Mouse (Mus musculus) CH12.LX (cell line): ENCODE data around the gene Acox3. TPM values are rescaled to one million over a fixed set of nuclear protein-coding genes. Genes with fewer than 3 reads are reported as not detected.

Experiments used
- DNase-seq: peaks from one replicate; pipeline ENCODE4 v3.0.0-alpha.2; 2013; ENCODE audit errors: extremely low read depth
- H3K27ac ChIP-seq: 2 replicates; pipeline ENCODE4 v1.5.1; 2012; ENCODE audit warnings: low read depth, mild to moderate bottlenecking, control low read depth, moderate library complexity; ENCODE audit not compliant: insufficient read depth
- H3K27me3 ChIP-seq: replicated peaks from 2 replicates; pipeline ENCODE3; 2012; ENCODE audit warnings: inconsistent platforms
- H3K36me3 ChIP-seq, 2 experiments: replicated peaks in 1 of 2; 2 replicates each; pipeline versions ENCODE3 to v1.6.1; 2012; ENCODE audit warnings: inconsistent platforms in 1 of 2, low read length in 1 of 2, mild to moderate bottlenecking in 1 of 2, mixed read lengths in 1 of 2, moderate library complexity in 1 of 2; ENCODE audit not compliant: control insufficient read depth in 1 of 2, insufficient read depth in 1 of 2
- H3K4me1 ChIP-seq, 2 experiments: 2 replicates each; pipeline ENCODE4 v1.6.1; 2012; ENCODE audit warnings: inconsistent platforms in 1 of 2, moderate library complexity in 1 of 2; ENCODE audit not compliant: insufficient read depth in 2 of 2, control insufficient read depth in 1 of 2
- H3K4me2 ChIP-seq: 2 replicates; pipeline ENCODE4 v1.6.1; 2012; ENCODE audit warnings: low read depth, mild to moderate bottlenecking, control low read depth; ENCODE audit not compliant: poor library complexity, insufficient read depth, severe bottlenecking
- H3K4me3 ChIP-seq, 3 experiments: fragments of 150-350 bp in 1 of 3; sonication (generic) in 1 of 3; replicated peaks in 1 of 3; 2 replicates each; pipeline versions ENCODE3 to v1.5.1; 2011 to 2012; ENCODE audit warnings: low read depth in 2 of 3, low read length in 2 of 3, mild to moderate bottlenecking in 2 of 3, moderate library complexity in 2 of 3, control low read depth in 1 of 3, improper control_type of control experiment in 1 of 3, inconsistent platforms in 1 of 3, mixed read lengths in 1 of 3; ENCODE audit not compliant: poor library complexity in 1 of 3
- H3K79me2 ChIP-seq: replicated peaks from 2 replicates; pipeline ENCODE4 v1.6.1; 2012; ENCODE audit warnings: mild to moderate bottlenecking, moderate library complexity; ENCODE audit not compliant: control insufficient read depth, poor library complexity, insufficient read depth, severe bottlenecking; ENCODE audit errors: extremely low read depth
- H3K9ac ChIP-seq: 2 replicates; pipeline ENCODE4 v1.6.1; 2012; ENCODE audit warnings: low read depth, mild to moderate bottlenecking, control low read depth, moderate library complexity; ENCODE audit not compliant: insufficient read depth
- H3K9me3 ChIP-seq: replicated peaks from 2 replicates; pipeline ENCODE3; 2012; ENCODE audit warnings: low read length, inconsistent platforms, mixed read lengths
- CHD1 ChIP-seq: IDR thresholded peaks from 2 replicates; pipeline ENCODE4 v1.6.1; 2012; ENCODE audit warnings: low read depth, low read length, improper control_type of control experiment, inconsistent platforms
- CTCF ChIP-seq, 2 experiments: IDR thresholded peaks in 1 of 2; conservative IDR thresholded peaks in 1 of 2; 2 replicates each; pipeline ENCODE4 v1.5.1; 2011 to 2012; ENCODE audit warnings: low read depth in 2 of 2, low read length in 2 of 2, improper control_type of control experiment in 1 of 2, inconsistent platforms in 1 of 2, mild to moderate bottlenecking in 1 of 2, moderate library complexity in 1 of 2
- E2F4 ChIP-seq: IDR thresholded peaks from 2 replicates; pipeline ENCODE4 v1.6.1; 2011; ENCODE audit warnings: low read depth, low read length, improper control_type of control experiment; ENCODE audit not compliant: insufficient replicate concordance
- ELF1 ChIP-seq: IDR thresholded peaks from 2 replicates; pipeline ENCODE4 v1.6.1; 2014; ENCODE audit warnings: low read depth, mild to moderate bottlenecking, inconsistent platforms, low read length, improper control_type of control experiment
- EP300 ChIP-seq: IDR thresholded peaks from 2 replicates; pipeline ENCODE4 v1.6.1; 2011; ENCODE audit warnings: low read length, improper control_type of control experiment
- ETS1 ChIP-seq: conservative IDR thresholded peaks from 2 replicates; pipeline ENCODE4 v1.6.1; 2012; ENCODE audit warnings: low read depth, mild to moderate bottlenecking, inconsistent platforms, low read length, improper control_type of control experiment, moderate library complexity
- GABPA ChIP-seq: IDR thresholded peaks from 2 replicates; pipeline ENCODE4 v1.6.1; 2012; ENCODE audit warnings: low read depth, low read length, improper control_type of control experiment, inconsistent platforms; ENCODE audit not compliant: insufficient replicate concordance
- HCFC1 ChIP-seq: IDR thresholded peaks from 2 replicates; pipeline ENCODE4 v1.6.1; 2012; ENCODE audit warnings: low read depth, mild to moderate bottlenecking, inconsistent platforms, low read length, improper control_type of control experiment
- IRF4 ChIP-seq: IDR thresholded peaks from 2 replicates; pipeline ENCODE4 v1.6.1; 2014; ENCODE audit warnings: low read depth, mild to moderate bottlenecking, inconsistent platforms, low read length, improper control_type of control experiment
- JUN ChIP-seq: IDR thresholded peaks from 2 replicates; pipeline ENCODE4 v1.6.1; 2011; ENCODE audit warnings: low read depth, mild to moderate bottlenecking, low read length, improper control_type of control experiment, moderate library complexity; ENCODE audit not compliant: insufficient read depth
- JUND ChIP-seq: conservative IDR thresholded peaks from 2 replicates; pipeline ENCODE4 v1.6.1; 2011; ENCODE audit warnings: low read depth, low read length, improper control_type of control experiment
- MAFK ChIP-seq: IDR thresholded peaks from 2 replicates; pipeline ENCODE4 v1.6.1; 2011; ENCODE audit warnings: low read length, improper control_type of control experiment; ENCODE audit not compliant: insufficient replicate concordance
- MEF2A ChIP-seq: IDR thresholded peaks from 2 replicates; pipeline ENCODE4 v1.6.1; 2014; ENCODE audit warnings: low read depth, mild to moderate bottlenecking, inconsistent platforms, low read length, improper control_type of control experiment, borderline replicate concordance
- MXI1 ChIP-seq: IDR thresholded peaks from 2 replicates; pipeline ENCODE4 v1.6.1; 2011; ENCODE audit warnings: mild to moderate bottlenecking, low read depth, low read length, improper control_type of control experiment
- MYC ChIP-seq: IDR thresholded peaks from 2 replicates; pipeline ENCODE4 v1.6.1; 2011; ENCODE audit warnings: low read depth, mild to moderate bottlenecking, improper control_type of control experiment, low read length
- POLR2AphosphoS2 ChIP-seq: IDR thresholded peaks from 2 replicates; pipeline ENCODE4 v1.6.1; 2011; ENCODE audit warnings: low read depth, low read length, improper control_type of control experiment
- RAD21 ChIP-seq: IDR thresholded peaks from 2 replicates; pipeline ENCODE4 v1.6.1; 2011; ENCODE audit warnings: low read depth, mild to moderate bottlenecking, low read length, improper control_type of control experiment, moderate library complexity
- RCOR1 ChIP-seq: conservative IDR thresholded peaks from 2 replicates; pipeline ENCODE4 v1.6.1; 2012; ENCODE audit warnings: low read depth, mild to moderate bottlenecking, inconsistent platforms, low read length, improper control_type of control experiment
- SMC3 ChIP-seq: IDR thresholded peaks from 2 replicates; pipeline ENCODE4 v1.6.1; 2011; ENCODE audit warnings: low read depth, low read length, improper control_type of control experiment
- TBP ChIP-seq: conservative IDR thresholded peaks from 2 replicates; pipeline ENCODE4 v1.6.1; 2011; ENCODE audit warnings: low read depth, low read length, improper control_type of control experiment
- TCF12 ChIP-seq: IDR thresholded peaks from 2 replicates; pipeline ENCODE4 v1.6.1; 2014; ENCODE audit warnings: low read depth, mild to moderate bottlenecking, inconsistent platforms, low read length, improper control_type of control experiment
- UBTF ChIP-seq: IDR thresholded peaks from 2 replicates; pipeline ENCODE4 v1.6.1; 2012; ENCODE audit warnings: low read depth, mild to moderate bottlenecking, inconsistent platforms, low read length, improper control_type of control experiment, moderate library complexity
- ZKSCAN1 ChIP-seq: IDR thresholded peaks from 2 replicates; pipeline ENCODE4 v1.6.1; 2012; ENCODE audit warnings: low read depth, inconsistent platforms, low read length, improper control_type of control experiment, borderline replicate concordance
- ZNF384 ChIP-seq: IDR thresholded peaks from 2 replicates; pipeline ENCODE4 v1.6.1; 2012; ENCODE audit warnings: low read depth, low read length, improper control_type of control experiment, inconsistent platforms
- dilution Hi-C: fragments of 300-500 bp; cut with MboI; formaldehyde crosslinking; loops from 2 replicates; pipeline ENCODE4 v1.14.3; 2020; ENCODE audit warnings: low sequenced_read_pairs; ENCODE audit not compliant: extremely low pct_unique_long_range_greater_than_20kb, extremely low pct_ligation_motif_present
- in situ Hi-C: fragments of 300-500 bp; cut with MboI; formaldehyde crosslinking; loops from 3 replicates; pipeline ENCODE4 v1.14.3; 2019; ENCODE audit warnings: low sequenced_read_pairs, low pct_ligation_motif_present, low pct_unique_long_range_greater_than_20kb, mixed read lengths
- polyA plus RNA-seq: library from polyadenylated mRNA; unstranded; fragments of >175 nt; gene quantifications from 2 replicates; pipeline ENCODE4 v1.2.1, GENCODE M21; 2012; ENCODE audit warnings: low read depth; ENCODE audit not compliant: insufficient read length
- total RNA-seq, 2 experiments: library from RNA; depleted of rRNA; stranded (reverse); fragments of 300-350 nt in 1 of 2; fragments of >200 nt in 1 of 2; gene quantifications; 2 replicates each; pipeline ENCODE4 v1.2.3; 2012 to 2014

The Acox3 gene
- total and polyA plus RNA-seq, 3 experiments, result 11.5 to 32.3 (median 22.3) TPM

- no peaks in the 10 kb centered on the region for H3K27me3 ChIP-seq
- TF ChIP-seq ZNF384 (no peak), EP300 (no peak), JUND (no peak), TBP (no peak), GABPA (no peak), ZKSCAN1 (no peak), MXI1 (no peak), MAFK (no peak), RCOR1 (no peak), ELF1 (no peak), E2F4 (no peak), TCF12 (no peak), JUN (no peak), MEF2A (no peak), MYC (no peak), POLR2AphosphoS2 (no peak), HCFC1 (no peak), UBTF (no peak), RAD21 (no peak)
- TF ChIP-seq, all 38 proteins: peak for 0
- no peak overlapping the region for H3K4me2 ChIP-seq
- in situ Hi-C loops, result no loop called here
- peaks cover 40 to 87% of the 10 kb centered on the region in 2 experiments for H3K36me3 ChIP-seq
- H3K9me3 ChIP-seq, result no peaks in the 10 kb centered on the region
- H3K4me3 ChIP-seq, result no peak overlapping the region
- no peak for DNase-seq
- no peak overlapping the region for H3K9ac ChIP-seq
- H3K79me2 ChIP-seq, result no peaks in the 10 kb centered on the region
- H3K27ac ChIP-seq, result no peak overlapping the region
- peaks cover 2 to 26% of the 10 kb centered on the region in 2 experiments; a peak in 3 of 4 replicates for H3K4me1 ChIP-seq
- dilution Hi-C loops, result no loop called here
Measured at GRCm38 (mm10) chr5:35612722-35613121, 29.9 kb downstream of the Acox3 start.

- Histone ChIP-seq H3K36me3 (peaks cover 6 to 44% of the 10 kb centered on the region in 2 experiments), H3K4me1 (peaks cover 2 to 11% of the 10 kb centered on the region in 2 experiments; a peak in 2 of 4 replicates), H3K27me3 (no peaks in the 10 kb centered on the region), H3K4me3 (no peak overlapping the region), H3K9me3 (no peaks in the 10 kb centered on the region), H3K9ac (no peak overlapping the region), H3K79me2 (no peaks in the 10 kb centered on the region), H3K4me2 (no peak overlapping the region), H3K27ac (no peak overlapping the region)
- in situ Hi-C loops (no loop called here), dilution Hi-C loops (no loop called here)
- TF ChIP-seq ETS1, result peak; percentile 66
- no peak for TF ChIP-seq CHD1
- TF ChIP-seq TCF12, result 0 out of 2 replicates have a peak, but pooled peaks have one; percentile 13
- TF ChIP-seq E2F4, result no peak
- no peak for TF ChIP-seq CTCF (conservative IDR thresholded peaks at IDR 0.05 in 1 of 2, IDR thresholded peaks at IDR 0.05 in 1 of 2; ENCODE audit: low read depth in 2 of 2, low read length in 2 of 2)
- TF ChIP-seq JUND, result no peak
- no peak for TF ChIP-seq IRF4
- no peak for TF ChIP-seq SMC3
- no peak for TF ChIP-seq HCFC1
- DNase-seq, result peak; percentile 28
Measured at GRCm38 (mm10) chr5:35616943-35617342, 34.1 kb downstream of the Acox3 start.
